Mouse (Mus musculus) erythroblast, embryonic 14.5 days (primary cell): ENCODE data around the gene Irx5. TPM values are rescaled to one million over a fixed set of nuclear protein-coding genes. Genes with fewer than 3 reads are reported as not detected.

Experiments
- H3K27me3 ChIP-seq: 2 replicates; pipeline ENCODE4 v1.6.1; 2012; ENCODE audit warnings: inconsistent platforms; ENCODE audit not compliant: control insufficient read depth
- H3K36me3 ChIP-seq: 2 replicates; pipeline ENCODE4 v1.6.1; 2012; ENCODE audit warnings: mild to moderate bottlenecking, inconsistent platforms; ENCODE audit not compliant: control insufficient read depth
- H3K4me1 ChIP-seq: 2 replicates; pipeline ENCODE4 v1.6.1; 2012; ENCODE audit warnings: inconsistent platforms; ENCODE audit not compliant: control insufficient read depth
- H3K4me3 ChIP-seq: replicated peaks from 2 replicates; pipeline ENCODE3; 2012; ENCODE audit warnings: moderate library complexity, mild to moderate bottlenecking, inconsistent platforms
- H3K9me3 ChIP-seq: 2 replicates; pipeline ENCODE4 v1.6.1; 2012; ENCODE audit warnings: low read length, inconsistent platforms, mixed read lengths; ENCODE audit not compliant: control insufficient read depth
- GATA1 ChIP-seq: IDR thresholded peaks from 2 replicates; pipeline ENCODE4 v1.6.1; 2012; ENCODE audit warnings: low read length, inconsistent platforms, mixed read lengths
- TAL1 ChIP-seq: IDR thresholded peaks from 3 replicates; pipeline ENCODE4 v1.6.1; 2012; ENCODE audit warnings: low read length, inconsistent platforms, mixed read lengths
- polyA plus RNA-seq: library from polyadenylated mRNA; stranded (reverse); fragments of >175 nt; gene quantifications from 2 replicates; pipeline ENCODE4 v1.2.3, GENCODE M21; 2012

Gene Irx5
- polyA plus RNA-seq, 1 experiment: 0.03 TPM

DNA sequence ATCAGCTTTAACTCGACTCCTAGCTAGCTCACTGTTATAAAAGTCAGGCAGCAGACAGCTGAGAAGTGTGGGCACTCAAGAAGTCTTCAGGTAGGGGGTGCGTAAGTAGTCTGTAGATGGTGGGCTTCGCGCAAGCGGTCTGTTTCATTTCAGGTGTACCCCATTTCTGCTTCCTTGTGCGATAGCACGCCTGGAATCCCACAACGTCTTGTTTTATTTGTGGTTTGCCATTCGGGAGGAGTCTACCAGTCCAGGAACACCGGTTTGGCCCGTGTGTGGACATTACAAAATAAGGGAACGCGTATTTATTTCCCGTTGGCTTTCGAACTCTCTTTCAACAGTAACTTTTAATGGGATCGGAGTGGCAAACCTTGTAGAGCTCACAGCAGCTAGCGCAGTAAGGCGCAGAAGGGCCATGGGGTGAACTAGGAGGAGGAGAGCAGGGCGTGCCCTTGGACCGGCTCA lies 7.4 kb downstream of the Irx5 start:
- no peak for TF ChIP-seq GATA1
- no peak for TF ChIP-seq TAL1
- peaks cover 95% of the 10 kb centered on the region for H3K27me3 ChIP-seq
- no peak overlapping the region for H3K4me3 ChIP-seq
- H3K9me3 ChIP-seq: peaks cover 5% of the 10 kb centered on the region; the same call in 1 of the 2 replicates
- no peaks in the 10 kb centered on the region; the same call in 1 of the 2 replicates for H3K4me1 ChIP-seq
- H3K36me3 ChIP-seq: no peaks in the 10 kb centered on the region

DNA sequence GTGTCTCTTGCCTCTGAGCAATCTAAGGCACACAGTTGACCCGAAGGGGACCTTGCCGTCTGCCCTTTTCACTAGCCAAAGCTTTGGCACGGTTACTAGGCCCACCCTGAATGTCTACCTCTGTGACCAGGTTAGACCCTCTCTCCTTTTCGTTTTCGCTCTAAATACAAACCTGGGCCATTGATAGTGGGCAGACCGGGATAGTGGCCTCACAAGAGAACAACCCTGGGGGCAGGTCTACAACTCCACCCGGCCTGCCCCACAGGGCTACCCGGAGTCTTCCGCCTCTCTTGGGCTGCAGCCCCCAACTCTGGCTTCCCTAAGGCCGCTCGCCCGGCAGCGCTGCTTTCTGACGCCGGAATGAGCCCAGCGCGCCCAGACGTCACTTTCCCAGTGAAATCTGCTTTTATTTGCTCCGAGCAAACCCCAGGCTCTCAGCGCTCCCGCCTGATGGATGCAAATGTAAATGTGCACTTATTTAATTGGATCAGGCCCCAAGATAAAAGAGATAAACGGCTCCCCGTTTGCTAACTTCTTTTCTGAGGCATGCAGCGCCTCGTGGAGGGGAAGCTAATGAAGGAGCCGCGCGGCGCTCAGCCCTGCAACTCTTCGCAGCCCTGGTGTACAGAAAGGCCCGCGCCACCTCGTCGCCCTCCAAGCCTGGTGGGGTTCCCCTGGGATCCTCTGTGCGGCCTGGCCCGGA lies 8.0 kb downstream of the Irx5 start:
- peaks cover 2% of the 10 kb centered on the region; the same call in 1 of the 2 replicates for H3K9me3 ChIP-seq
- H3K4me1 ChIP-seq: no peaks in the 10 kb centered on the region; the same call in 1 of the 2 replicates
- no peaks in the 10 kb centered on the region for H3K36me3 ChIP-seq
- no peak overlapping the region for H3K4me3 ChIP-seq
- TF ChIP-seq GATA1 (no peak), TAL1 (no peak)
- H3K27me3 ChIP-seq: peaks cover 95% of the 10 kb centered on the region

DNA sequence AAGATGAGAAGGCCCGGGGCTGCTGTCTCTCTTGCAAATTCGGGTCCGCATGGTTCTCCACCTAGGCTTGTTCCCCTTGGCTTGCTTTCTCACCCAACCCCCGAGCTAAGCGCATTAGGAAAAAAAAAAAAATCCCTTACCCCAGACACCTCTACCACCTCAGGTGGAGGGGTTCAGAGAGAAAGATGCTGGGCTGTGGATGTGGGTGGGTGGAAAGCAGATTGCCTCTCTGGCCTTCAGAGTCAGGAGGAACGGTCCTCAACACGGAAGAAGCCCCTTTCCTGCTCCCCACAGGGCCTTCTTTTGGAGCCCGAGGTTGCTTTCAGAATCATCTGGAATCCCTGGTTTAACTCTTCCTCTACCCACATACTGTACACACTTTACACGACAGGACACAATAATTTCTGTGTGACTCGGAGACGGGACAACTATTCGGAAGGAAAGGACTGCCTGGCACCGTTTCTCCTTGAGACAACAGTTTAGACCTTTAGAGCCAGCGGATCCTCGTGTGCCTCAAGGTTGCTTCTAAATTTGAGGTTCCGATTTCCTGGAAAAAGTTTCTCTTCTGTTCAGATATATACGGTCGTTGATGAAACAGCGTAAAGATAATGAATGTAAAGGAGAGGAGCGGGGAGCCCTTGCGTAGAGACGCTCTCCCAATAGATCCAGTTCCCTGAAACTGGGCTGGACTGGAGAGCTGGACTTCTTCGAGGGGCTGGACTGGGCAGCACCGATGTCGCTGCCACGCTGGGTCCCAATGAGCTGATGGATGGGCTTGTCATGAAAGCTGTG lies 8.7 kb downstream of the Irx5 start:
- H3K4me3 ChIP-seq: no peak overlapping the region
- H3K4me1 ChIP-seq: no peaks in the 10 kb centered on the region; the same call in 1 of the 2 replicates
- no peaks in the 10 kb centered on the region for H3K36me3 ChIP-seq
- H3K27me3 ChIP-seq: peaks cover 87% of the 10 kb centered on the region
- peaks cover 2% of the 10 kb centered on the region; the same call in 1 of the 2 replicates for H3K9me3 ChIP-seq
- no peak for TF ChIP-seq TAL1
- TF ChIP-seq GATA1: no peak

DNA sequence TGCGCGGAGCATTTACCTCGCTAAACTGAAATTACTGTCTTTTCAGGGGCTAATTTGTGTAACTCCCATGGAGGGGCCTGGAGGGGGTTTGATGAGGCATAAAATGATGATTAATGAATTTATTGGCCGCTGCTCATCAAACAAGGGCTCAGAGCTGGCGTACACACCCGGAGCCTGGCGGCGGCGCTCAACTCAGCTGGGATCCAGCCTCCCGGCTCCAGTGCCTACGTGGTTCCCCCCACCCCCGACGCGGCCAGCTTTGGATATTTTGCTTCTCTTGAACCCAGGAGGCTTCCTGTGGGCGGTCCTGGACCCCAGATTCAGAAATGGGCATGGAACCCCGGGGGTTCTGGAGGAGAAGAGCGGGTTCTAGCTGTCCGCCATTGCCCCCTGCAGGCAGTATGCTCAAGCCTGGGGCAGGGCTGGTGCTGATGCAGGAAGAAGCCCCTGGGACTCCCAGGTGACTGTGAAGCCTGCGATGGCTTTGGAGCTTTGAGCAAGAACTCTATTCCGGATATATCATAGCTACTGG lies 9.4 kb downstream of the Irx5 start:
- peaks cover 83% of the 10 kb centered on the region for H3K27me3 ChIP-seq
- H3K4me1 ChIP-seq: no peaks in the 10 kb centered on the region; the same call in 1 of the 2 replicates
- TF ChIP-seq TAL1 (no peak), GATA1 (no peak)
- peaks cover 2% of the 10 kb centered on the region; the same call in 1 of the 2 replicates for H3K9me3 ChIP-seq
- no peaks in the 10 kb centered on the region for H3K36me3 ChIP-seq
- no peak overlapping the region for H3K4me3 ChIP-seq

DNA sequence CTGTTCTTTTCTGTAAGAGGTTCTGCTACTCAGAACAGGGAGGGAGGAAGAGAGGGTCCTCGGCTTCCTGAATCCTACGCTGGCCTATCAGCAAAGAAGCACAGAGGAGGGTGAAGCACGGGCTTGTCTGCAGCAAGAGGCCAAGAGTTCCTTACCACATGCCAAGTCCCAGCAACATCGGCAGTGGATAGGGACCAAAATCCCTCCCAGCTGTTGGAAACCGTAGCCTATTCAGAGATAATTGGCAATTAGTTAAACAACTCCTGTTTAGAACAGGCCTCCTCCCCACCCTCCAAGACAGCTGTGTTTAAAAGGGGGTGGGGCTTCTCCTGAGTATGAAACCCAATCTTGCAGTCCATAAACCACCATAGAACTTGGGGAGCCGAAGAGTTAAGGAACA lies 22.1 kb downstream of the Irx5 start:
- Histone ChIP-seq H3K27me3 (no peaks in the 10 kb centered on the region), H3K4me1 (no peaks in the 10 kb centered on the region), H3K4me3 (no peak overlapping the region), H3K36me3 (no peaks in the 10 kb centered on the region), H3K9me3 (no peaks in the 10 kb centered on the region)
- TF ChIP-seq TAL1: no peak
- no peak for TF ChIP-seq GATA1

DNA sequence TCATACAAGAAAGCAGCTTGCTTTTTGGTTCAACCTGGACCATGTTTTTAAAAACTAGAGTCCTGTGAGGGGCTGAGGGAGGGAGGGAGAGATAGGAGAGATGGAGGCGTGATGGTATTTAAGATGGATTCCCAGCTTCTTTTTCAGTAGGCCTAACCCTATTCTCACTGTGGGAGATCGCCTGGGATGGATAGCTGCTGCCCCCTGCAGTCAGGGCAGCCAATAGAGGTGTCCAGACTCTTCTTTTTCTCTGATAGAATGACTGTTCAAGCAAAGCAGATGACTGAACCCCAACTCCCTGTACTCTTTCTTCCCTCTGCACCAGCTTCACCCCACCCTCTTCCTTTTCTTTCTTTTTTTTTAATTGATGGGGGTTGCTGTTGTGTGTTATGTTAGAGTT lies 23.1 kb downstream of the Irx5 start:
- H3K4me1 ChIP-seq: no peaks in the 10 kb centered on the region
- TF ChIP-seq TAL1 (no peak), GATA1 (no peak)
- no peaks in the 10 kb centered on the region for H3K9me3 ChIP-seq
- H3K36me3 ChIP-seq: no peaks in the 10 kb centered on the region
- no peaks in the 10 kb centered on the region for H3K27me3 ChIP-seq
- no peak overlapping the region for H3K4me3 ChIP-seq

DNA sequence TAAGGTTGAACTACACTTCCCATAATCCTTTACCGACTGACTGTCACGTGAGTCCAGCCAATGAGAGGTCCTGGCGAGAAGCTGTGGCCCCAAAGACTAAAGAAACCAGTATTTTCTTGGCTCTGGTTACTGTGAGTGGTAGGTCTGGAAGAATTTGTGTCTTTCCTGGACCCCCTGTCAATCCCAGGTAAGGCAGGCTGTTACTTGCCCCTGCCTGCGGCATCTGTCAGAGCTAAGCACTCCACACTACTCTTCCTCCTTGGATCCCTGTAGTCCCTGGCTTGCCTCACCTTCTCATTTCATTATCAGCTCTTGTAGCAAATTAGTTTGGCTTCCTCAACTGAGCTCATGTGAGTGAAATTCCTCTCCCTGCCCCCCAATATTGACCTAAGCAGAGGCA lies 30.5 kb downstream of the Irx5 start:
- Histone ChIP-seq H3K9me3 (no peaks in the 10 kb centered on the region), H3K36me3 (no peaks in the 10 kb centered on the region), H3K4me1 (no peaks in the 10 kb centered on the region), H3K27me3 (no peaks in the 10 kb centered on the region), H3K4me3 (no peak overlapping the region)
- TF ChIP-seq GATA1 (no peak), TAL1 (no peak)

DNA sequence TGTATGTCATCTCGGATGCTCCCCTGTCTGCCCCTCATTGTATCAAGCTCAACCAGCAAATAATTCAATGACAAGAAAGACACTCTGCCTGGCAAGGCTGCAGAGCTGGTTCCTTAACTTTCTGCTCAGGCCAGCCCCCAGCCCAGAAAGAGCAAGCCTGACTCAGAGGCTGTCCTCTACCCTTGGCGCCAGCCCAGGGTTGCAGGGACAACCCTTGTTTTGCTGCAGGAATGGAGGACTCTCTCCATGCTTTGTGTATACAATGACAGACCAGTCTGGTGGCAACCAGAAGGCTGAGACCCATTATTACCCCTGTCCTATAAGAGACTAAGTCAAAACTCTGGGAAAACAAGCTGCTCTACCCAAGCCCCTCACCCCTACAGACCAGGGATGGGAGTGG lies 46.8 kb downstream of the Irx5 start:
- no peak overlapping the region for H3K4me3 ChIP-seq

DNA sequence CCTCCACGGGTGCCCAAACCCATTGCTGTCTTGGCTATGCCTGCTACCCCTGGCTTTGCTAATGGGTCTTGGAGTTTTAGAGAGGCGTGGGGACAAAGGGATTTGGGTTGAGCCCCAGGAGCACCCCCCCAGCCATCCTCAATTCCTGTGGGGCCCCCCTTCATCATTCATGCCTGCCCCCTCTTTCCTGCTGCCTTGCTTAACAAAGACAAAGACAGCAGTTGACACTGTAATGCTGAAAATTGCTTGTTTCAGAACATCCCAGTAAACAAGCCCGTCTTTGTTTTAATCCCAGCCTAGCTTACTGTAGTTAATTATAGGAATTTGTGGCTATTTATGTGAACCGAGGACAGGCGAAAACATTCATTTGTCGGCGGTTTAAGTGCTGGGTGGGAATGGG lies 50.7 kb downstream of the Irx5 start:
- Histone ChIP-seq H3K4me3 (no peak overlapping the region), H3K27me3 (no peaks in the 10 kb centered on the region), H3K9me3 (no peaks in the 10 kb centered on the region), H3K36me3 (no peaks in the 10 kb centered on the region), H3K4me1 (no peaks in the 10 kb centered on the region)
- TF ChIP-seq GATA1 (no peak), TAL1 (no peak)

More for the DNA sequence above, 46.8 kb downstream of the Irx5 start:
- H3K36me3 ChIP-seq: no peaks in the 10 kb centered on the region
- no peak for TF ChIP-seq TAL1
- TF ChIP-seq GATA1: no peak
- H3K9me3 ChIP-seq: no peaks in the 10 kb centered on the region
- H3K4me1 ChIP-seq: no peaks in the 10 kb centered on the region
- no peaks in the 10 kb centered on the region for H3K27me3 ChIP-seq
